Mouse (Mus musculus) liver, postnatal 0 days (tissue): ENCODE measurements around the gene Eif1b.
A peak's percentile ranks its signal among the peaks of the same experiment; 100 is the strongest.

Experiments
- CTCF ChIP-seq: sonication (generic); IDR thresholded peaks from 2 replicates; pipeline ENCODE4 v1.5.1; 2016; ENCODE audit warnings: antibody characterized with exemption, low read depth
- EP300 ChIP-seq: IDR thresholded peaks from 2 replicates; pipeline ENCODE4 v1.6.1; 2016; ENCODE audit warnings: antibody characterized with exemption, low read depth, mild to moderate bottlenecking

- peak; percentile 96 for TF ChIP-seq CTCF
- TF ChIP-seq EP300 = no peak
Measured at GRCm38 (mm10) chr9:120496691-120497090, 4.7 kb downstream of the Eif1b start.
